Mouse (Mus musculus): Measurements from ENCODE around the gene Ptprd. TPM values are rescaled to one million over a fixed set of nuclear protein-coding genes. Genes with fewer than 3 reads are reported as not detected.

Ptprd gene
- polyA plus RNA-seq, 2 experiments: 48.6 to 50.4 TPM

GRCm38 (mm10) chr4:77613129-77613528 lies 598.6 kb downstream of the Ptprd start:
- no peaks in the 10 kb centered on the region for H3K36me3 ChIP-seq (ENCODE audit: control insufficient read depth, insufficient read depth, low read length)
- WGBS: 86% methylated on average over 1 of the region's 1 CpGs

GRCm38 (mm10) chr4:77586624-77587023 lies 625.1 kb downstream of the Ptprd start:
- Histone ChIP-seq H3K36me3 (ENCODE audit: control insufficient read depth, insufficient read depth, low read length) (no peaks in the 10 kb centered on the region), H3K9ac (ENCODE audit: low read depth, low read length, severe bottlenecking) (no peak overlapping the region), H3K9me3 (ENCODE audit: control insufficient read depth, low read length) (no peaks in the 10 kb centered on the region), H3K4me3 (replicated peaks; ENCODE audit: low read length) (no peak overlapping the region), H3K4me2 (replicated peaks; ENCODE audit: low read depth, low read length, severe bottlenecking) (no peak overlapping the region), H3K27me3 (ENCODE audit: control insufficient read depth, insufficient read depth, low read length) (no peaks in the 10 kb centered on the region), H3K27ac (replicated peaks; ENCODE audit: low read depth, low read length) (no peak overlapping the region), H3K4me1 (ENCODE audit: control insufficient read depth, insufficient read depth, low read length) (no peaks in the 10 kb centered on the region)
- TF ChIP-seq POLR2A (IDR thresholded peaks at IDR 0.05; ENCODE audit: borderline replicate concordance, extremely low read depth, insufficient read depth, insufficient read length): no peak
- ATAC-seq (ENCODE audit: low FRiP score, low read depth) (no peak), DNase-seq (ENCODE audit: low spot score) (no peak)
- WGBS: 79% methylated on average over 1 of the region's 1 CpGs

More at GRCm38 (mm10) chr4:77613129-77613528, 598.6 kb downstream of the Ptprd start:
- no peak overlapping the region for H3K27ac ChIP-seq (replicated peaks; ENCODE audit: low read depth, low read length)
- H3K9ac ChIP-seq (ENCODE audit: low read depth, low read length, severe bottlenecking): no peak overlapping the region
- H3K4me1 ChIP-seq (ENCODE audit: control insufficient read depth, insufficient read depth, low read length): no peaks in the 10 kb centered on the region
- DNase-seq (ENCODE audit: low spot score): no peak
- no peak overlapping the region for H3K4me3 ChIP-seq (replicated peaks; ENCODE audit: low read length)
- TF ChIP-seq POLR2A (IDR thresholded peaks at IDR 0.05; ENCODE audit: borderline replicate concordance, extremely low read depth, insufficient read depth, insufficient read length): no peak
- no peaks in the 10 kb centered on the region for H3K27me3 ChIP-seq (ENCODE audit: control insufficient read depth, insufficient read depth, low read length)
- no peak overlapping the region for H3K4me2 ChIP-seq (replicated peaks; ENCODE audit: low read depth, low read length, severe bottlenecking)
- H3K9me3 ChIP-seq (ENCODE audit: control insufficient read depth, low read length): no peaks in the 10 kb centered on the region
- no peak for ATAC-seq (ENCODE audit: low FRiP score, low read depth)

GRCm38 (mm10) chr4:77586222-77586621 lies 625.5 kb downstream of the Ptprd start:
- no peak overlapping the region for H3K27ac ChIP-seq (replicated peaks; ENCODE audit: low read depth, low read length)
- TF ChIP-seq POLR2A (IDR thresholded peaks at IDR 0.05; ENCODE audit: borderline replicate concordance, extremely low read depth, insufficient read depth, insufficient read length): no peak
- WGBS: 67% methylated on average over 1 of the region's 1 CpGs
- H3K9ac ChIP-seq (ENCODE audit: low read depth, low read length, severe bottlenecking): no peak overlapping the region
- no peaks in the 10 kb centered on the region for H3K4me1 ChIP-seq (ENCODE audit: control insufficient read depth, insufficient read depth, low read length)
- no peaks in the 10 kb centered on the region for H3K36me3 ChIP-seq (ENCODE audit: control insufficient read depth, insufficient read depth, low read length)
- no peaks in the 10 kb centered on the region for H3K27me3 ChIP-seq (ENCODE audit: control insufficient read depth, insufficient read depth, low read length)
- no peaks in the 10 kb centered on the region for H3K9me3 ChIP-seq (ENCODE audit: control insufficient read depth, low read length)
- ATAC-seq (ENCODE audit: low FRiP score, low read depth): no peak
- DNase-seq (ENCODE audit: low spot score): no peak
- no peak overlapping the region for H3K4me3 ChIP-seq (replicated peaks; ENCODE audit: low read length)
- no peak overlapping the region for H3K4me2 ChIP-seq (replicated peaks; ENCODE audit: low read depth, low read length, severe bottlenecking)

- Histone ChIP-seq H3K4me2 (replicated peaks; ENCODE audit: low read depth, low read length, severe bottlenecking) (no peak overlapping the region), H3K9me3 (ENCODE audit: control insufficient read depth, low read length) (no peaks in the 10 kb centered on the region), H3K4me3 (replicated peaks; ENCODE audit: low read length) (no peak overlapping the region), H3K9ac (ENCODE audit: low read depth, low read length, severe bottlenecking) (no peak overlapping the region), H3K27me3 (ENCODE audit: control insufficient read depth, insufficient read depth, low read length) (no peaks in the 10 kb centered on the region), H3K36me3 (ENCODE audit: control insufficient read depth, insufficient read depth, low read length) (no peaks in the 10 kb centered on the region), H3K27ac (replicated peaks; ENCODE audit: low read depth, low read length) (no peak overlapping the region), H3K4me1 (ENCODE audit: control insufficient read depth, insufficient read depth, low read length) (no peaks in the 10 kb centered on the region)
- ATAC-seq (ENCODE audit: low FRiP score, low read depth) (no peak; the same call in 1 of the 2 replicates), DNase-seq (ENCODE audit: low spot score) (peak; percentile 70)
- 19% methylated on average over 14 of the region's 14 CpGs for whole genome bisulfite sequencing
- no peak for TF ChIP-seq POLR2A (IDR thresholded peaks at IDR 0.05; ENCODE audit: borderline replicate concordance, extremely low read depth, insufficient read depth, insufficient read length)
Observed at GRCm38 (mm10) chr4:77558404-77559202, 653.2 kb downstream of the Ptprd start.

- 38% methylated on average over 4 of the region's 4 CpGs for WGBS
- DNase-seq (ENCODE audit: low spot score) (no peak), ATAC-seq (ENCODE audit: low FRiP score, low read depth) (no peak)
- no peak for TF ChIP-seq POLR2A (IDR thresholded peaks at IDR 0.05; ENCODE audit: borderline replicate concordance, extremely low read depth, insufficient read depth, insufficient read length)
- H3K36me3 ChIP-seq (ENCODE audit: control insufficient read depth, insufficient read depth, low read length): no peaks in the 10 kb centered on the region
- H3K9me3 ChIP-seq (ENCODE audit: control insufficient read depth, low read length): no peaks in the 10 kb centered on the region
- no peaks in the 10 kb centered on the region for H3K27me3 ChIP-seq (ENCODE audit: control insufficient read depth, insufficient read depth, low read length)
- H3K4me1 ChIP-seq (ENCODE audit: control insufficient read depth, insufficient read depth, low read length): no peaks in the 10 kb centered on the region
- H3K27ac ChIP-seq (replicated peaks; ENCODE audit: low read depth, low read length): no peak overlapping the region
- H3K9ac ChIP-seq (ENCODE audit: low read depth, low read length, severe bottlenecking): no peak overlapping the region
- H3K4me2 ChIP-seq (replicated peaks; ENCODE audit: low read depth, low read length, severe bottlenecking): no peak overlapping the region
- H3K4me3 ChIP-seq (replicated peaks; ENCODE audit: low read length): no peak overlapping the region
Observed at GRCm38 (mm10) chr4:77555841-77556240, 655.9 kb downstream of the Ptprd start.
